Mouse (Mus musculus) E14TG2a.4 (cell line): ENCODE measurements at regions not wholly inside any gene's neighbourhood (a gene's known extent, or its start where the extent isn't known, plus 50 kb on each side); places are given as distances from the start of the nearest gene placed in this dataset.
"Not testable (repeated sequence)": the region's sequence is repeated elsewhere in the genome, so short reads cannot be mapped to it uniquely, and the experiment has no call there.

Experiments
- H3K27me3 ChIP-seq: 2 replicates; pipeline ENCODE4 v1.6.1; 2014; ENCODE audit warnings: low read length, control low read depth; ENCODE audit not compliant: insufficient read depth
- H3K36me3 ChIP-seq: 2 replicates; pipeline ENCODE4 v1.6.1; 2014; ENCODE audit warnings: low read length, control low read depth; ENCODE audit not compliant: insufficient read depth
- H3K4me1 ChIP-seq: replicated peaks from 2 replicates; pipeline ENCODE4 v1.6.1; 2014; ENCODE audit warnings: low read depth, low read length, control low read depth
- H3K4me3 ChIP-seq: replicated peaks from 2 replicates; pipeline ENCODE4 v1.5.1; 2014; ENCODE audit warnings: mild to moderate bottlenecking, low read length
- H3K9me3 ChIP-seq: 2 replicates; pipeline ENCODE4 v1.6.1; 2014; ENCODE audit warnings: low read length, control low read depth
- CTCF ChIP-seq: conservative IDR thresholded peaks from 2 replicates; pipeline ENCODE4 v1.5.1; 2014; ENCODE audit warnings: low read length
- NANOG ChIP-seq: IDR thresholded peaks from 2 replicates; pipeline ENCODE4 v1.6.1; 2014; ENCODE audit warnings: borderline replicate concordance, low read length, mixed read lengths
- POU5F1 ChIP-seq: IDR thresholded peaks from 2 replicates; pipeline ENCODE4 v1.6.1; 2014; ENCODE audit warnings: low read length, borderline replicate concordance

GRCm38 (mm10) chr2:149283274-149283673 lies 121.6 kb upstream of the Cst10 start:
- Histone ChIP-seq H3K9me3 (peaks cover 10% of the 10 kb centered on the region; the same call in 1 of the 2 replicates), H3K27me3 (no peaks in the 10 kb centered on the region), H3K36me3 (no peaks in the 10 kb centered on the region), H3K4me3 (no peak overlapping the region), H3K4me1 (no peaks in the 10 kb centered on the region)
- TF ChIP-seq CTCF (no peak), POU5F1 (no peak), NANOG (no peak)

GRCm38 (mm10) chr2:149284199-149284598 lies 120.7 kb upstream of the Cst10 start:
- no peaks in the 10 kb centered on the region for H3K36me3 ChIP-seq

DNA sequence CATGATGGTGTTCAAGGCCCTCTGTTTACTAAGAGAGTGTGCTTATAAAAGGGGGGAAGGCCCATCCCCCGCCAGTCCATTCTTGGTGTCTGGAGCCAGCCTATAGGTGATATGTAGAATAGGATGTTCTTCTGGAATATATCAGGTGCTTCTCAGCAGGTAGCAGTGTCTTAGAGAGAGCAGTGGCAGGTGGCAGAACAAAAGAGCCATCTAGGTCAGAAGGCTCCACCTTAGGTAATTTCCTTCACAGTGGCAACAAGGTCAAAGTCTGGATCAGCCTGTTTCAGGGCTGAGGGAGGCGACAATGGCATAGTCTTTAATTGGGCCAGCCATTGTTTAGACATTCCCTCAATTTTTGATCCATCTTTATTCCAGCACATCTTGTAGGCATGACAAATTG lies 107.9 kb upstream of the Cst10 start:
- not testable (repeated sequence) for H3K27me3 ChIP-seq, H3K4me3 ChIP-seq, H3K36me3 ChIP-seq, H3K4me1 ChIP-seq
- peak; percentile 54; the same call in 1 of the 2 replicates for TF ChIP-seq NANOG
- peaks cover 17% of the 10 kb centered on the region for H3K9me3 ChIP-seq

More at GRCm38 (mm10) chr2:149284199-149284598, 120.7 kb upstream of the Cst10 start:
- Histone ChIP-seq H3K9me3 (peaks cover 10% of the 10 kb centered on the region; the same call in 1 of the 2 replicates), H3K4me3 (no peak overlapping the region), H3K27me3 (no peaks in the 10 kb centered on the region), H3K4me1 (no peaks in the 10 kb centered on the region)
- TF ChIP-seq NANOG (no peak), POU5F1 (no peak), CTCF (no peak)

DNA sequence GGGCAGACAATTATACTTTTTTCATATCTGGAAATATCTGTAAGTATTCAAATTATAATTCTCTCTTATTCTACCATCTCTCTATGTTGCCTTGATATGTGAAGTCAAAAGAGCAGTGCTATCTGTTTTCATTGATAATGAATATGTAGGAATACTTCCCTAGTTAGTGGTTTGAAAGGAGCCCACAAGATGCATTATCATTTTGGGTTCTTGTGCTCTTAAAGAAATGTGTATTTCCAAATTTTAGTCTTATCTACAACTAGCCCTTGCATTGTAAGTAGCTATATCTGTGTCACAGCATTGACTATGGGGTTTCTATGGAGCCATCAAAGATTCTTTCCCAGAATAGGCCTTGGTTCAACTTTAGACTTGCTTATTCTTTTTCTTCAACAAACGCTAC lies 99.3 kb upstream of the Cst10 start:
- H3K27me3 ChIP-seq = no peaks in the 10 kb centered on the region
- no peak for TF ChIP-seq NANOG
- TF ChIP-seq POU5F1 = no peak
- no peak for TF ChIP-seq CTCF
- no peaks in the 10 kb centered on the region for H3K36me3 ChIP-seq
- peaks cover 25% of the 10 kb centered on the region for H3K9me3 ChIP-seq
- H3K4me1 ChIP-seq = no peaks in the 10 kb centered on the region
- no peak overlapping the region for H3K4me3 ChIP-seq

DNA sequence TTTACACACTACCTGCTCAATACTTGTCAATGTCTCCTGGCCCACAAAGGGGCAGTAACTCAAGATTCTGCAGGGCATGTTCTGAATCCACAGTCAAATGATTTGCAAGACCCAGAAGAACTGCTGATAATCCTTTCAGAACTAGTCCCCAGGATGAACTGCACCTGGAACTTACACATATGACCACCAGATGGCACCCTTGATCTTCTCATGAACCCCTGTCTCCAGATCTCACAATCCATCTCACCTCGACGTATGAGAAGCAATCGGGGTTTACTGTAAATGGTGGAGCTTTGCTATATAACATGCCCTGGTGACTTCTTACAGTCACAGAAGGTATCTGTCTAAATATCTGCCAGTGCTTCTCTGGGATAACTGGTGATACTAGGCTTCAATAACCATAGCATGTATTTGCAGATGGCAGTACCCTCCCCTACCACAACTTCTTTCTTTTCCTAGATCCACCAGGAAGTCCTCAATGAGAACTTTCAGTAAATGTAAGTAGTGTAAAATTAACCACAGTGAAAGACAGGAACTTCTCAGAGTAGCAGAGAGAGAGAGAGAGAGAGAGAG lies 54.5 kb upstream of the Cst10 start:
- TF ChIP-seq CTCF (peak; percentile 65), NANOG (no peak), POU5F1 (no peak)
- Histone ChIP-seq H3K4me1 (no peaks in the 10 kb centered on the region), H3K36me3 (no peaks in the 10 kb centered on the region), H3K9me3 (peaks cover 6% of the 10 kb centered on the region), H3K27me3 (no peaks in the 10 kb centered on the region), H3K4me3 (no peak overlapping the region)
